Mouse (Mus musculus) forebrain, embryonic 11.5 days (tissue): Measurements from ENCODE around the gene Glra1. TPM values are rescaled to one million over a fixed set of nuclear protein-coding genes. Genes with fewer than 3 reads are reported as not detected.

Source experiments
- ATAC-seq: fragments of 200-750 bp; cut with Nextera tagmentation; replicated peaks from 2 replicates; pipeline ENCODE4 v1.8.0; 2017; ENCODE audit warnings: moderate TSS enrichment; ENCODE audit not compliant: low FRiP score
- DNase-seq: peaks from one replicate; pipeline ENCODE4 v3.0.0-alpha.2; 2017; ENCODE audit warnings: low spot score
- H3K27ac ChIP-seq: fragments of 300-500 bp; sonication (generic); 2 replicates; pipeline ENCODE4 v1.5.1; 2014; ENCODE audit warnings: low read depth, low read length
- H3K27me3 ChIP-seq: fragments of 300-500 bp; sonication (generic); 2 replicates; pipeline ENCODE4 v1.6.1; 2014; ENCODE audit warnings: mild to moderate bottlenecking, low read length, mixed read lengths; ENCODE audit not compliant: control insufficient read depth, insufficient read depth
- H3K36me3 ChIP-seq: fragments of 300-500 bp; sonication (generic); 2 replicates; pipeline ENCODE4 v1.6.1; 2014; ENCODE audit warnings: mild to moderate bottlenecking, low read length, moderate library complexity, mixed read lengths; ENCODE audit not compliant: control insufficient read depth, insufficient read depth
- H3K4me1 ChIP-seq: fragments of 300-500 bp; sonication (generic); replicated peaks from 2 replicates; pipeline ENCODE4 v1.6.1; 2014; ENCODE audit warnings: low read length, mixed read lengths; ENCODE audit not compliant: control insufficient read depth, insufficient read depth
- H3K4me2 ChIP-seq: fragments of 300-500 bp; sonication (generic); 2 replicates; pipeline ENCODE4 v1.6.1; 2014; ENCODE audit warnings: low read depth, mild to moderate bottlenecking, low read length, moderate library complexity, mixed read lengths; ENCODE audit not compliant: severe bottlenecking
- H3K4me3 ChIP-seq: fragments of 300-500 bp; sonication (generic); 2 replicates; pipeline ENCODE4 v1.5.1; 2014; ENCODE audit warnings: low read depth, low read length
- H3K9ac ChIP-seq: fragments of 300-500 bp; sonication (generic); 2 replicates; pipeline ENCODE4 v1.6.1; 2014; ENCODE audit warnings: low read length
- H3K9me3 ChIP-seq: fragments of 300-500 bp; sonication (generic); 2 replicates; pipeline ENCODE4 v1.6.1; 2016; ENCODE audit warnings: low read length, mixed read lengths; ENCODE audit not compliant: control insufficient read depth
- WGBS: fragments of 180-500 bp; shearing (Covaris S2); extraction: QIAGEN DNeasy Blood & Tissue Kit; methylation state at CpG from one replicate; pipeline ENCODE4 v1.1.7; 2014; 5-methylcytosine and 5-hydroxymethylcytosine counted together
- polyA plus RNA-seq: library from polyadenylated mRNA; unstranded; fragments of >200 nt; fragmentation: Nextera tagmentation; extraction: Ambion mirVana; gene quantifications from 2 replicates; pipeline ENCODE4 v1.2.1, GENCODE M21; 2014

Glra1 gene
- polyA plus RNA-seq, 1 experiment from 2014 or later = not detected

GRCm38 (mm10) chr11:55594411-55594810 is 13.6 kb downstream of the Glra1 start:
- Histone ChIP-seq H3K4me3 (no peak overlapping the region), H3K27me3 (peaks cover 4% of the 10 kb centered on the region), H3K4me1 (no peaks in the 10 kb centered on the region), H3K27ac (no peak overlapping the region), H3K9me3 (no peaks in the 10 kb centered on the region), H3K9ac (no peak overlapping the region), H3K4me2 (no peak overlapping the region), H3K36me3 (no peaks in the 10 kb centered on the region)
- WGBS = 91% methylated on average over 3 of the region's 3 CpGs
- no peak for ATAC-seq
- DNase-seq = no peak

DNA sequence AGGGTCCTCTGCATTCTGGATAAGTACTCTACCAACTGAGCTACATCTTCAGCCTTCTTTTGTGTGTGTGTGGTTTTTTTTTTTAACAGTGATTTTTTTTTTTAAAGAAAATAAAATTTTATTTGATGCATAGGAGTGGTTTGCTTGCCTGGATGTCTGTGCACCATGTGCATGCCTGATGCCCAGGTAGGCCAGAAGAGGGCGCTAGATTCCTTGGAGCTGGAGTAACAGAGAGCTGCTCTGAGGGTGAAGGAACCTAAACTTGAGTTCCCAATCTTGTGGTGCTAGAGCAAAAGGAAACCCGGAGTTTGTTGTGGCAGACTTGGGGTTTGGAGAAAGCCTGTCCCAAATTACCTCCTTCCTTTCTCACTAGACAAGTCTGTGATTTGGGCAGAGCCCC is 16.8 kb downstream of the Glra1 start:
- Histone ChIP-seq H3K36me3 (no peaks in the 10 kb centered on the region), H3K4me1 (no peaks in the 10 kb centered on the region)
- 38% methylated on average over 2 of the region's 2 CpGs for WGBS

GRCm38 (mm10) chr11:55589376-55590167 is 18.4 kb downstream of the Glra1 start:
- H3K36me3 ChIP-seq = no peaks in the 10 kb centered on the region
- no peak overlapping the region for H3K4me3 ChIP-seq
- no peak for ATAC-seq
- H3K27me3 ChIP-seq = no peaks in the 10 kb centered on the region
- no peaks in the 10 kb centered on the region for H3K4me1 ChIP-seq
- no peak for DNase-seq
- no peak overlapping the region for H3K27ac ChIP-seq
- no peak overlapping the region for H3K9ac ChIP-seq
- 83% methylated on average over 9 of the region's 9 CpGs for WGBS
- H3K9me3 ChIP-seq = no peaks in the 10 kb centered on the region
- H3K4me2 ChIP-seq = no peak overlapping the region

More for the DNA sequence above, 16.8 kb downstream of the Glra1 start:
- H3K4me2 ChIP-seq = no peak overlapping the region
- ATAC-seq (no peak), DNase-seq (no peak)
- no peaks in the 10 kb centered on the region for H3K9me3 ChIP-seq
- H3K4me3 ChIP-seq = no peak overlapping the region
- no peak overlapping the region for H3K27ac ChIP-seq
- no peak overlapping the region for H3K9ac ChIP-seq
- H3K27me3 ChIP-seq = no peaks in the 10 kb centered on the region

DNA sequence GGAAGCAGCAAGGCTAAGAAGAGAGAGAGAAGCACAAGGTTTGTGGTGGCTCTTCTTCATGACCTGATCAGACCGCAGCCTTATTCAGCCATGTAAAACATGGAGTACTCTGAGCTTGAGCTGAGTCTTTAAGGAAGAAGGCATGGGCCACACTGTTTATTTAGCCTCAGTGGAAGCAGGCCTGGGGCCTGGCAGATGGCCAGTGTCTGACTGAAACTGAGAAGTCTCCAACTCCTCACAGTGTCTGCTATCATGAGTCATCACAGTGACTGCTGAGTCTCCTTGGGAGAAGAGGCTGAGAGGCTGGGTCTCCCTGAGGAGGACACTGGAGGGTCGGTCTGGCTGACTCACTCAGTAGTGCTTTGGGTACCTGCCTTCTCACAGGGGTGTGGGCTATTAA is 33.6 kb downstream of the Glra1 start:
- Histone ChIP-seq H3K27ac (no peak overlapping the region), H3K4me3 (no peak overlapping the region), H3K4me1 (no peaks in the 10 kb centered on the region), H3K9ac (no peak overlapping the region), H3K27me3 (no peaks in the 10 kb centered on the region), H3K9me3 (no peaks in the 10 kb centered on the region), H3K36me3 (no peaks in the 10 kb centered on the region), H3K4me2 (no peak overlapping the region)
- DNase-seq = no peak
- no peak for ATAC-seq
- 85% methylated on average over 2 of the region's 2 CpGs for WGBS

GRCm38 (mm10) chr11:55571144-55571543 is 36.9 kb downstream of the Glra1 start:
- 15% methylated on average over 2 of the region's 2 CpGs for WGBS
- Histone ChIP-seq H3K9me3 (no peaks in the 10 kb centered on the region), H3K4me2 (no peak overlapping the region), H3K4me3 (no peak overlapping the region), H3K4me1 (no peaks in the 10 kb centered on the region), H3K27me3 (no peaks in the 10 kb centered on the region), H3K9ac (no peak overlapping the region), H3K36me3 (no peaks in the 10 kb centered on the region), H3K27ac (no peak overlapping the region)
- DNase-seq (peak; percentile 69), ATAC-seq (no peak)

DNA sequence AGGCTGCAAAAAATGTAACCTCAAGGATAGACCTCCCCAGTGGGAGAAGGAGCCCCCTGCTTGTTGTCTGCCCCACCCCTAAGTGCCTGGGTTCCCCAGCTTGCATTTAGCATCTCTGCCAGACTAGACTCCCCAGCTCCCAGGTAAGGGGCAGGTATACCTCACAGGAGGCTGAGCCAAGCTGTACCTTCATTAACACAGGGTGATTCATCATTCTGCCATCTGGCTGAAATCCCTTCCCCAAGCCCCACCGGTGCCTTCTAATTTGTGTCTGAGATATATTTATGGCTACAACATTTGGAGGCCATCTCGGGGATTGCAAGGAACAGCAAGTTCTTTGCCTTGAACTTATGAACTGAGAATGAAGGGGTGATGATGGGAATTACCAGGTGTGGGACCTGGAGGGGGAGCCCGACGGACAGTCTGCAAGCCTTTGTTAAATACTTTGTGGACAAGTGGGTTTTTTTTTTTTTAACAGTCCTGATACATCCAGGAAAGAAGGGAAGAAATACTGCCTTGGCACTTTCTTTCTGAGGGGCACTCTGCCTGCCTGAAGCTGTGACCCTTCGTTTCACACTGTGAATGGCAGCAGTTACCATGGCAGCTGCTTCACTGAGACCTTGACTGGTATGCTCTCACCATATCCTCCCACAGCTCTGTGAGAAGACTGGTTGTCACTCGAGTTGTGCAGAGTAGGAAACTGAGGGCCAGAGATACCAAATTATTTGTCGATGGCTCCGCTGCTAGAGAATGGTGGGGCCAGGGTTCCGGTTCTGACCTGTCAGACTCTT is 41.5 kb downstream of the Glra1 start:
- no peaks in the 10 kb centered on the region for H3K9me3 ChIP-seq
- H3K36me3 ChIP-seq = no peaks in the 10 kb centered on the region
- 72% methylated on average over 9 of the region's 9 CpGs for WGBS
- no peaks in the 10 kb centered on the region for H3K4me1 ChIP-seq
- ATAC-seq (no peak), DNase-seq (no peak)
- H3K27ac ChIP-seq = no peak overlapping the region
- no peak overlapping the region for H3K4me2 ChIP-seq
- H3K9ac ChIP-seq = no peak overlapping the region
- H3K27me3 ChIP-seq = no peaks in the 10 kb centered on the region
- H3K4me3 ChIP-seq = no peak overlapping the region

DNA sequence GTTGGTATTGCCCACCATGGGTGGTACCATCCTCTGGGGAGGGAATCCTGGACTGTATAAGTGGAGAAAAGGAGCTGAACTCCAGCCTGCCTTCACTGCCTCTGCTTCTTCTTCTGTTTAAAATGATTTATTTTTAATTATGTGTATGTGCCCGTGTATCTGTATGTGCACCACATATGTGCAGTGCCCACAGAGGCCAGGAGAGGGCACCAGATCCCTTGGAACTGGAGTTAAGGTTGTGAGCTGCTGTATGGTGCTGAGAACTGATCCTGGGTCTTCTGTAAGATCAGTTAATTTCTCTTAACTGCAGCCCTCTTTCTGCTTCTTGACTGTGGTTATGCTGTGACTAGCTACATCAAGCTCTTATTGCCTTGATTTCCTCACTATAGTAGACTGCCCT is 62.3 kb downstream of the Glra1 start:
- H3K9ac ChIP-seq = no peak overlapping the region
- no peaks in the 10 kb centered on the region for H3K9me3 ChIP-seq
- DNase-seq (no peak), ATAC-seq (no peak)
- H3K27me3 ChIP-seq = no peaks in the 10 kb centered on the region
- WGBS = 72% methylated on average over 1 of the region's 1 CpGs
- H3K4me3 ChIP-seq = no peak overlapping the region
- H3K4me1 ChIP-seq = no peaks in the 10 kb centered on the region
- no peak overlapping the region for H3K27ac ChIP-seq
- H3K36me3 ChIP-seq = no peaks in the 10 kb centered on the region
- H3K4me2 ChIP-seq = no peak overlapping the region

GRCm38 (mm10) chr11:55542671-55543070 is 65.3 kb downstream of the Glra1 start:
- Histone ChIP-seq H3K27ac (no peak overlapping the region), H3K9me3 (no peaks in the 10 kb centered on the region), H3K4me2 (no peak overlapping the region), H3K27me3 (no peaks in the 10 kb centered on the region), H3K4me1 (no peaks in the 10 kb centered on the region), H3K9ac (no peak overlapping the region), H3K36me3 (no peaks in the 10 kb centered on the region), H3K4me3 (no peak overlapping the region)
- ATAC-seq = no peak
- no peak for DNase-seq
- WGBS = 67% methylated on average over 4 of the region's 4 CpGs
